Comparison of ENCODE assay signal across 8 mouse cellular contexts in the genomic region with DNA sequence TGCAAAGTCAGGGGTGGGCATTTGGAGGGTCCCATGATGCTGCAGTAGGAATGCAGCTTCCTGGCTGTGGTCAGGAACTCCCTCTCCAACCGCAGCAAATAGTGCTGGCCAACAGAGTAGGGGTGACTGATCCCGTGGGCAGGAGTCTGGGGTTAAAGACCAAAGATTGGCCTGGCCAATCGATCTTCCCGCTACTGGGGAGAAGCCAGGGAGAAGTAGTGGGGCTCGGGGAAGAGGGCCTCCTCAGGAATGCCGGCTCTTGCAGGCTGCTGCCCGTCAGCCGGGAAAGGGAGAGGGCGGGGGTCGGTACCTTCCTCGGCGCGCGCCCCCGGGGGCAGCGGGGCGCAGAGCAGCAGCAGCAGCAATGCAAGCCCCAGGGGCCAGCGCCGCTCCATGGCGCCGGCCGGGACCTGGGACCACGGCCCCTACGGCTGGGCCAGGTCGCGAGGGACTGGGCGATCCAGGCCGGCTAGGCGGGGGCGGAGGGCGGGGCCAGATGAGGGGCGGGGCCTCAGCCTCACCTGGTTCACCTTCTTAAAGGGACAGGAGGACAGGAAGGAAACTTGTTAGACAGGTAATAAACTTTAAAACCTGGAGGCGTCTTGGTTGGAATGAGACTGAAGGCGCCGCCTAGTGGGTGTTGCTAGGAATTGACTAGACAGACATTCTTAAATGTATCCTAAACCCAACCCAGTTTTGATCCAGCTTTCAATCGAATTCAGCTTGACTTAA. TPM values are rescaled to one million over a fixed set of nuclear protein-coding genes. Genes with fewer than 3 reads are reported as not detected.
DNase-seq lines count a peak whose midpoint lies in the region; ATAC-seq and TF ChIP-seq lines count a peak whose summit lies in the region.

A gene (minus strand): TSS at position 453 of the 732 bp plus-strand sequence.

- TF ChIP-seq CTCF in bone marrow macrophage, adult 2 months (IDR thresholded peaks at IDR 0.05; ENCODE audit: low read depth, low read length), result 0 out of 2 replicates have a peak, but pooled peaks have one; percentile 18

- DNase-seq in ovary, postnatal 10 days (ENCODE audit: low spot score), result peak; percentile 26
- DNase-seq in ovary, adult 18-20 months (ENCODE audit: low spot score), result no peak
- DNase-seq in limb, embryonic 14.5 days (ENCODE audit: low spot score), result peak; percentile 83
- peak; percentile 73 for DNase-seq in thymus, postnatal 0 days (ENCODE audit: low spot score)

- WGBS in embryonic facial prominence, embryonic 15.5 days, result under 1% methylated on average over 36 of the region's 36 CpGs
- under 1% methylated on average over 33 of the region's 36 CpGs for WGBS in hindbrain, embryonic 13.5 days
- WGBS in limb, embryonic 14.5 days, result 2% methylated on average over 35 of the region's 36 CpGs
- under 1% methylated on average over 29 of the region's 36 CpGs for WGBS in midbrain, embryonic 13.5 days

- H3K9ac ChIP-seq in embryonic facial prominence, embryonic 15.5 days, result peak within 1 kb of the TSS; percentile 47
- H3K9ac ChIP-seq in hindbrain, embryonic 13.5 days, result peak within 1 kb of the TSS; percentile 65
- H3K9ac ChIP-seq in limb, embryonic 14.5 days (ENCODE audit: low read depth, low read length, severe bottlenecking), result peak within 1 kb of the TSS; percentile 69
- peak within 1 kb of the TSS; percentile 59 for H3K9ac ChIP-seq in midbrain, embryonic 13.5 days (replicated peaks)

- H3K4me3 ChIP-seq in bone marrow macrophage, adult 2 months (ENCODE audit: insufficient read depth, low read length), result peak within 1 kb of the TSS; percentile 47
- H3K4me3 ChIP-seq in embryonic facial prominence, embryonic 15.5 days (replicated peaks), result peak within 1 kb of the TSS; percentile 60
- peak within 1 kb of the TSS; percentile 53 for H3K4me3 ChIP-seq in hindbrain, embryonic 13.5 days
- peak within 1 kb of the TSS; percentile 57 for H3K4me3 ChIP-seq in limb, embryonic 14.5 days (replicated peaks; ENCODE audit: low read length)
- peak within 1 kb of the TSS; percentile 49 for H3K4me3 ChIP-seq in midbrain, embryonic 13.5 days (replicated peaks)

- no peaks in the 10 kb centered on the region for H3K36me3 ChIP-seq in embryonic facial prominence, embryonic 15.5 days
- no peaks in the 10 kb centered on the region for H3K36me3 ChIP-seq in hindbrain, embryonic 13.5 days
- H3K36me3 ChIP-seq in limb, embryonic 14.5 days (ENCODE audit: control insufficient read depth, insufficient read depth, low read length), result no peaks in the 10 kb centered on the region
- no peaks in the 10 kb centered on the region for H3K36me3 ChIP-seq in midbrain, embryonic 13.5 days

- peaks cover 4% of the 10 kb centered on the region; the same call in 1 of the 2 replicates for H3K4me1 ChIP-seq in bone marrow macrophage, adult 2 months (ENCODE audit: control insufficient read depth, insufficient read depth, low read length)
- H3K4me1 ChIP-seq in embryonic facial prominence, embryonic 15.5 days, result peaks cover 32% of the 10 kb centered on the region
- peaks cover 15% of the 10 kb centered on the region for H3K4me1 ChIP-seq in hindbrain, embryonic 13.5 days (replicated peaks)
- peaks cover 12% of the 10 kb centered on the region for H3K4me1 ChIP-seq in limb, embryonic 14.5 days (ENCODE audit: control insufficient read depth, insufficient read depth, low read length)
- peaks cover 15% of the 10 kb centered on the region for H3K4me1 ChIP-seq in midbrain, embryonic 13.5 days (replicated peaks)

- no peaks in the 10 kb centered on the region for H3K27me3 ChIP-seq in embryonic facial prominence, embryonic 15.5 days
- H3K27me3 ChIP-seq in hindbrain, embryonic 13.5 days, result peaks cover 16% of the 10 kb centered on the region
- no peaks in the 10 kb centered on the region for H3K27me3 ChIP-seq in limb, embryonic 14.5 days (ENCODE audit: control insufficient read depth, insufficient read depth, low read length)
- H3K27me3 ChIP-seq in midbrain, embryonic 13.5 days, result peaks cover 41% of the 10 kb centered on the region

- H3K27ac ChIP-seq in bone marrow macrophage, adult 2 months (ENCODE audit: insufficient read depth, low read depth, low read length), result no peak within 1 kb of the TSS
- H3K27ac ChIP-seq in embryonic facial prominence, embryonic 15.5 days (replicated peaks), result peak within 1 kb of the TSS; percentile 81
- H3K27ac ChIP-seq in hindbrain, embryonic 13.5 days, result no peak within 1 kb of the TSS
- no peak within 1 kb of the TSS for H3K27ac ChIP-seq in limb, embryonic 14.5 days (replicated peaks; ENCODE audit: low read depth, low read length)
- H3K27ac ChIP-seq in midbrain, embryonic 13.5 days, result no peak within 1 kb of the TSS

- TF ChIP-seq POLR2A in bone marrow macrophage, adult 2 months (IDR thresholded peaks at IDR 0.05; ENCODE audit: borderline replicate concordance, low read depth, low read length), result no peak
- TF ChIP-seq POLR2A in limb, embryonic 14.5 days (IDR thresholded peaks at IDR 0.05; ENCODE audit: borderline replicate concordance, extremely low read depth, insufficient read depth, insufficient read length), result no peak

- H3K4me2 ChIP-seq in embryonic facial prominence, embryonic 15.5 days (replicated peaks), result peak within 1 kb of the TSS; percentile 94
- H3K4me2 ChIP-seq in hindbrain, embryonic 13.5 days, result peak within 1 kb of the TSS; percentile 91
- peak within 1 kb of the TSS; percentile 96 for H3K4me2 ChIP-seq in limb, embryonic 14.5 days (replicated peaks; ENCODE audit: low read depth, low read length, severe bottlenecking)
- peak within 1 kb of the TSS; percentile 93 for H3K4me2 ChIP-seq in midbrain, embryonic 13.5 days (replicated peaks)

- H3K9me3 ChIP-seq in embryonic facial prominence, embryonic 15.5 days (replicated peaks), result no peaks in the 10 kb centered on the region
- H3K9me3 ChIP-seq in hindbrain, embryonic 13.5 days, result no peaks in the 10 kb centered on the region
- H3K9me3 ChIP-seq in limb, embryonic 14.5 days (ENCODE audit: control insufficient read depth, low read length), result no peaks in the 10 kb centered on the region
- H3K9me3 ChIP-seq in midbrain, embryonic 13.5 days, result no peaks in the 10 kb centered on the region

- ATAC-seq in embryonic facial prominence, embryonic 15.5 days (ENCODE audit: insufficient number of reproducible peaks, low FRiP score, low TSS enrichment, low read depth), result peak; percentile 60
- ATAC-seq in hindbrain, embryonic 13.5 days (ENCODE audit: low FRiP score), result peak; percentile 60
- peak; percentile 42 for ATAC-seq in limb, embryonic 14.5 days (ENCODE audit: low FRiP score, low read depth)
- peak; percentile 84 for ATAC-seq in midbrain, embryonic 13.5 days

RNA-seq across cellular contexts. Expression of the gene that starts here (rescaled TPM):
- not detected in 2 replicates for polyA plus RNA-seq in bone marrow macrophage, adult 2 months (2012; ENCODE audit: insufficient read depth, insufficient read length, missing spikeins)
- polyA plus RNA-seq in embryonic facial prominence, embryonic 15.5 days (2015; fragmentation: Nextera tagmentation; extraction: Ambion mirVana), result 19.5 and 21.6 TPM in 2 replicates
- polyA plus RNA-seq in hindbrain, embryonic 13.5 days (2015; fragmentation: Nextera tagmentation; extraction: Ambion mirVana), result 0.31 and 0.68 TPM in 2 replicates
- 17.7 and 18.3 TPM in 2 replicates for polyA plus RNA-seq in limb, embryonic 14.5 days (2012; rRNA removed)
- 7.4 and 8.8 TPM in 2 replicates for polyA plus RNA-seq in limb, embryonic 14.5 days (2014; fragmentation: Nextera tagmentation; extraction: Ambion mirVana)
- polyA plus RNA-seq in midbrain, embryonic 13.5 days (2015; fragmentation: Nextera tagmentation; extraction: Ambion mirVana), result 0.24 TPM in 2 replicates
- 4.0 and 4.3 TPM in 2 replicates for polyA plus RNA-seq in thymus, postnatal 0 days (2015; fragmentation: Nextera tagmentation; extraction: Ambion mirVana)

Comparison
In these comparisons a context has a peak if more than half of its experiments do, and no peak if none do; other contexts are left out.
1. Peak in ATAC-seq, H3K4me3 ChIP-seq, H3K9ac ChIP-seq and H3K4me2 ChIP-seq in hindbrain, embryonic 13.5 days; RNA of the gene not detected or under 1 TPM.
2. Peak in ATAC-seq, H3K4me3 ChIP-seq, H3K9ac ChIP-seq and H3K4me2 ChIP-seq in midbrain, embryonic 13.5 days; RNA of the gene not detected or under 1 TPM.